ENCODE assay signal across 9 mouse cellular contexts in genomic region chr13:34095542-34096435, GRCm38 (mm10). TPM values are rescaled to one million over a fixed set of nuclear protein-coding genes. Genes with fewer than 3 reads are reported as not detected.
DNase-seq lines count a peak whose midpoint lies in the region; ATAC-seq and TF ChIP-seq lines count a peak whose summit lies in the region.
"Had no signal": no experiment of that assay in that cellular context is flagged by ENCODE, and none has a peak within 500 bp of the region (broad histone marks: within the 10 kb centered on the region; RNA-seq: fewer than 3 reads in every experiment).

No protein-coding gene starts in this region.

- no peak for ATAC-seq in heart, embryonic 13.5 days (ENCODE audit: extremely low read depth, insufficient number of reproducible peaks, low FRiP score, low TSS enrichment)
- peak; percentile 98 for ATAC-seq in neural tube, embryonic 13.5 days (ENCODE audit: low read depth)
- ATAC-seq in erythroid progenitor cell, adult 5-6 weeks (replicated peaks; ENCODE audit: low FRiP score, poor library complexity, severe bottlenecking): no peak

- 30% methylated on average over 5 of the region's 7 CpGs for WGBS in heart, embryonic 13.5 days
- whole genome bisulfite sequencing in neural tube, embryonic 13.5 days: 22% methylated on average over 5 of the region's 7 CpGs

- intact Hi-C loops in heart, postnatal 14 days (cut with DNase I): loop anchor here (2.0 kb wide), 1 partner anchor 15 kb away; no protein-coding TSS in a partner anchor

- peak; percentile 98 for DNase-seq in heart, adult 11 months
- DNase-seq in heart, postnatal 14 days: no peak
- DNase-seq in left cerebral cortex, adult 18-20 months (ENCODE audit: low spot score in 2 of 2): peak; percentile 69 to 79
- DNase-seq in adipocyte (ENCODE audit: low spot score): no peak

- TF ChIP-seq POLR2A in cortical plate, adult 2 months (IDR thresholded peaks at IDR 0.05; ENCODE audit: extremely low read depth, insufficient read depth, low read length): no peak

- H3K27ac ChIP-seq in cortical plate, adult 2 months (ENCODE audit: insufficient read depth, low read length): peak overlapping the region; percentile 63
- peak overlapping the region; percentile 53; the same call in 1 of the 2 replicates for H3K27ac ChIP-seq in heart, embryonic 13.5 days (replicated peaks)
- peak overlapping the region; percentile 83 for H3K27ac ChIP-seq in neural tube, embryonic 13.5 days (replicated peaks)

- no peak overlapping the region for H3K4me3 ChIP-seq in cortical plate, adult 2 months (ENCODE audit: insufficient read depth, low read length)
- no peak overlapping the region for H3K4me3 ChIP-seq in heart, embryonic 13.5 days
- H3K4me3 ChIP-seq in neural tube, embryonic 13.5 days: no peak overlapping the region

- H3K36me3 ChIP-seq in heart, embryonic 13.5 days: no peaks in the 10 kb centered on the region
- H3K36me3 ChIP-seq in neural tube, embryonic 13.5 days: no peaks in the 10 kb centered on the region

- 0 out of 2 replicates have a peak overlapping the region, but pooled peaks have one; percentile 10 for H3K9ac ChIP-seq in heart, embryonic 13.5 days
- peak overlapping the region; percentile 43 for H3K9ac ChIP-seq in neural tube, embryonic 13.5 days

- H3K4me2 ChIP-seq in heart, embryonic 13.5 days: no peak overlapping the region
- H3K4me2 ChIP-seq in neural tube, embryonic 13.5 days: peak overlapping the region; percentile 18

- no peaks in the 10 kb centered on the region for H3K9me3 ChIP-seq in heart, embryonic 13.5 days
- no peaks in the 10 kb centered on the region for H3K9me3 ChIP-seq in neural tube, embryonic 13.5 days

- H3K27me3 ChIP-seq in heart, embryonic 13.5 days (replicated peaks): no peaks in the 10 kb centered on the region
- H3K27me3 ChIP-seq in neural tube, embryonic 13.5 days: no peaks in the 10 kb centered on the region
- H3K27me3 ChIP-seq: CH12.LX had no signal

- TF ChIP-seq CTCF in cortical plate, adult 2 months (IDR thresholded peaks at IDR 0.05; ENCODE audit: extremely low read depth, insufficient read depth, low read length): no peak

- peaks cover 9% of the 10 kb centered on the region for H3K4me1 ChIP-seq in cortical plate, adult 2 months (ENCODE audit: control insufficient read depth, insufficient read depth, low read length)
- H3K4me1 ChIP-seq in heart, embryonic 13.5 days: peaks cover 27% of the 10 kb centered on the region
- peaks cover 23% of the 10 kb centered on the region for H3K4me1 ChIP-seq in neural tube, embryonic 13.5 days (replicated peaks)

RNA-seq across cellular contexts. Expression of gene Tubb2a, which starts 18.0 kb away (rescaled TPM):
- 10 to 100 TPM; 53.6 to 68.2 TPM for total RNA-seq in heart, postnatal 14 days (2021)
- polyA plus RNA-seq in cortical plate, adult 2 months (2012; rRNA removed): 1,313 and 1,351 TPM in 2 replicates
- polyA plus RNA-seq in heart, embryonic 13.5 days (2015; fragmentation: Nextera tagmentation; extraction: Ambion mirVana): 140 and 144 TPM in 2 replicates
- total RNA-seq in left cerebral cortex, adult 18-20 months (2021): 100 to 1,000 TPM; 781 to 791 TPM
- polyA plus RNA-seq in neural tube, embryonic 13.5 days (2015; fragmentation: Nextera tagmentation; extraction: Ambion mirVana): 1,875 and 2,016 TPM in 2 replicates
- total RNA-seq in erythroid progenitor cell, adult 5-6 weeks (2015; ENCODE audit: low replicate concordance): 27.7 and 29.6 TPM in 2 replicates
- 27.4 and 38.5 TPM in 2 replicates for total RNA-seq in erythroid progenitor cell, adult 5-6 weeks (2017; ENCODE audit: low replicate concordance)

RNA-seq across cellular contexts. Expression of gene Tubb2b, which starts 34.5 kb away (rescaled TPM):
- total RNA-seq in heart, postnatal 14 days (2021): 1 to 10 TPM; 5.2 to 8.8 TPM
- 264 and 334 TPM in 2 replicates for polyA plus RNA-seq in cortical plate, adult 2 months (2012; rRNA removed)
- polyA plus RNA-seq in heart, embryonic 13.5 days (2015; fragmentation: Nextera tagmentation; extraction: Ambion mirVana): 36.7 and 40.0 TPM in 2 replicates
- 100 to 1,000 TPM; 169 to 171 TPM for total RNA-seq in left cerebral cortex, adult 18-20 months (2021)
- polyA plus RNA-seq in neural tube, embryonic 13.5 days (2015; fragmentation: Nextera tagmentation; extraction: Ambion mirVana): 644 and 732 TPM in 2 replicates
- total RNA-seq in erythroid progenitor cell, adult 5-6 weeks (2015; ENCODE audit: low replicate concordance): not detected in 2 replicates
- 1.4 TPM in 1 of 2 replicates, not detected in the other for total RNA-seq in erythroid progenitor cell, adult 5-6 weeks (2017; ENCODE audit: low replicate concordance)

RNA-seq across cellular contexts. Expression of gene Bphl, which starts 58.4 kb away (rescaled TPM):
- total RNA-seq in heart, postnatal 14 days (2021): 10 to 100 TPM; 34.0 to 34.7 TPM
- polyA plus RNA-seq in cortical plate, adult 2 months (2012; rRNA removed): 51.4 and 54.0 TPM in 2 replicates
- polyA plus RNA-seq in heart, embryonic 13.5 days (2015; fragmentation: Nextera tagmentation; extraction: Ambion mirVana): 39.9 and 46.4 TPM in 2 replicates
- total RNA-seq in left cerebral cortex, adult 18-20 months (2021): 10 to 100 TPM; 44.4 to 50.6 TPM
- polyA plus RNA-seq in neural tube, embryonic 13.5 days (2015; fragmentation: Nextera tagmentation; extraction: Ambion mirVana): 38.5 and 49.5 TPM in 2 replicates
- total RNA-seq in erythroid progenitor cell, adult 5-6 weeks (2015; ENCODE audit: low replicate concordance): 25.6 and 27.4 TPM in 2 replicates
- 2.7 and 4.7 TPM in 2 replicates for total RNA-seq in erythroid progenitor cell, adult 5-6 weeks (2017; ENCODE audit: low replicate concordance)

Comparison
In these comparisons a context has a peak if more than half of its experiments do, and no peak if none do; other contexts are left out.
1. DNase-seq: peak in heart, adult 11 months (single experiment) and left cerebral cortex, adult 18-20 months (2 of 2); none in heart, postnatal 14 days (0 of 2) and adipocyte (single experiment).
2. RNA of gene Tubb2a, which starts 18.0 kb away (total RNA-seq): 781 to 791 TPM in left cerebral cortex, adult 18-20 months; 53.6 to 68.2 TPM in heart, postnatal 14 days and 27.4 to 38.5 TPM in erythroid progenitor cell, adult 5-6 weeks; every median in the first group is over 10 times any median in the second.
3. RNA of gene Tubb2b, which starts 34.5 kb away (total RNA-seq): 169 to 171 TPM in left cerebral cortex, adult 18-20 months; 5.2 to 8.8 TPM in heart, postnatal 14 days and 1.4 TPM in erythroid progenitor cell, adult 5-6 weeks; every median in the first group is over 10 times any median in the second.
4. Peak in every context shown above with its lines, with median percentiles within 50 percentile points of each other: H3K27ac ChIP-seq.